Mouse (Mus musculus) erythroblast, embryonic 14.5 days (primary cell): Measurements from ENCODE around the gene Hipk2. TPM values are rescaled to one million over a fixed set of nuclear protein-coding genes. Genes with fewer than 3 reads are reported as not detected.

Experiments
- H3K27me3 ChIP-seq: 2 replicates; pipeline ENCODE4 v1.6.1; 2012; ENCODE audit warnings: inconsistent platforms; ENCODE audit not compliant: control insufficient read depth
- H3K36me3 ChIP-seq: 2 replicates; pipeline ENCODE4 v1.6.1; 2012; ENCODE audit warnings: mild to moderate bottlenecking, inconsistent platforms; ENCODE audit not compliant: control insufficient read depth
- H3K4me1 ChIP-seq: 2 replicates; pipeline ENCODE4 v1.6.1; 2012; ENCODE audit warnings: inconsistent platforms; ENCODE audit not compliant: control insufficient read depth
- H3K4me3 ChIP-seq: replicated peaks from 2 replicates; pipeline ENCODE3; 2012; ENCODE audit warnings: moderate library complexity, mild to moderate bottlenecking, inconsistent platforms
- H3K9me3 ChIP-seq: 2 replicates; pipeline ENCODE4 v1.6.1; 2012; ENCODE audit warnings: low read length, inconsistent platforms, mixed read lengths; ENCODE audit not compliant: control insufficient read depth
- GATA1 ChIP-seq: IDR thresholded peaks from 2 replicates; pipeline ENCODE4 v1.6.1; 2012; ENCODE audit warnings: low read length, inconsistent platforms, mixed read lengths
- TAL1 ChIP-seq: IDR thresholded peaks from 3 replicates; pipeline ENCODE4 v1.6.1; 2012; ENCODE audit warnings: low read length, inconsistent platforms, mixed read lengths
- polyA plus RNA-seq: library from polyadenylated mRNA; stranded (reverse); fragments of >175 nt; gene quantifications from 2 replicates; pipeline ENCODE4 v1.2.3, GENCODE M21; 2012

The Hipk2 gene
- polyA plus RNA-seq, 1 experiment, result 16.6 TPM

GRCm38 (mm10) chr6:38785747-38786146, 90.2 kb downstream of the Hipk2 start:
- Histone ChIP-seq H3K36me3 (peaks cover 84% of the 10 kb centered on the region), H3K4me1 (peaks cover 58% of the 10 kb centered on the region)

GRCm38 (mm10) chr6:38779411-38779810, 96.6 kb downstream of the Hipk2 start:
- Histone ChIP-seq H3K4me3 (peak overlapping the region; percentile 6), H3K4me1 (peaks cover 42% of the 10 kb centered on the region), H3K36me3 (peaks cover 72% of the 10 kb centered on the region), H3K27me3 (no peaks in the 10 kb centered on the region), H3K9me3 (no peaks in the 10 kb centered on the region)
- TF ChIP-seq TAL1 (no peak), GATA1 (no peak)

More at GRCm38 (mm10) chr6:38785747-38786146, 90.2 kb downstream of the Hipk2 start:
- no peak overlapping the region for H3K4me3 ChIP-seq
- TF ChIP-seq TAL1 (no peak), GATA1 (no peak)
- no peaks in the 10 kb centered on the region for H3K27me3 ChIP-seq
- no peaks in the 10 kb centered on the region for H3K9me3 ChIP-seq

GRCm38 (mm10) chr6:38778887-38779286, 97.1 kb downstream of the Hipk2 start:
- Histone ChIP-seq H3K4me1 (peaks cover 44% of the 10 kb centered on the region), H3K27me3 (no peaks in the 10 kb centered on the region), H3K9me3 (no peaks in the 10 kb centered on the region), H3K4me3 (no peak overlapping the region), H3K36me3 (peaks cover 72% of the 10 kb centered on the region)
- peak; percentile 90 for TF ChIP-seq GATA1
- peak; percentile 63 for TF ChIP-seq TAL1

- Histone ChIP-seq H3K9me3 (no peaks in the 10 kb centered on the region), H3K4me3 (no peak overlapping the region), H3K27me3 (no peaks in the 10 kb centered on the region), H3K36me3 (peaks cover 87% of the 10 kb centered on the region), H3K4me1 (peaks cover 62% of the 10 kb centered on the region)
- TF ChIP-seq TAL1 (no peak), GATA1 (no peak)
Observed at GRCm38 (mm10) chr6:38776000-38776584, 99.9 kb downstream of the Hipk2 start.

GRCm38 (mm10) chr6:38772836-38773518, 103.0 kb downstream of the Hipk2 start:
- TF ChIP-seq TAL1 (no peak), GATA1 (no peak)
- Histone ChIP-seq H3K4me3 (no peak overlapping the region), H3K27me3 (no peaks in the 10 kb centered on the region), H3K9me3 (no peaks in the 10 kb centered on the region), H3K36me3 (peaks cover 92% of the 10 kb centered on the region), H3K4me1 (peaks cover 41% of the 10 kb centered on the region)

- Histone ChIP-seq H3K4me1 (peaks cover 40% of the 10 kb centered on the region), H3K4me3 (no peak overlapping the region), H3K9me3 (no peaks in the 10 kb centered on the region), H3K27me3 (no peaks in the 10 kb centered on the region), H3K36me3 (peaks cover 96% of the 10 kb centered on the region)
- no peak for TF ChIP-seq TAL1
Observed at GRCm38 (mm10) chr6:38771061-38771667, 104.8 kb downstream of the Hipk2 start.

GRCm38 (mm10) chr6:38769627-38770026, 106.3 kb downstream of the Hipk2 start:
- Histone ChIP-seq H3K36me3 (peaks cover 97% of the 10 kb centered on the region), H3K4me3 (no peak overlapping the region)

GRCm38 (mm10) chr6:38762588-38763265, 113.2 kb downstream of the Hipk2 start:
- Histone ChIP-seq H3K4me3 (no peak overlapping the region), H3K4me1 (peaks cover 60% of the 10 kb centered on the region), H3K36me3 (peaks cover 99% of the 10 kb centered on the region), H3K9me3 (no peaks in the 10 kb centered on the region), H3K27me3 (no peaks in the 10 kb centered on the region)
- TF ChIP-seq GATA1 (no peak), TAL1 (no peak)

More at GRCm38 (mm10) chr6:38769627-38770026, 106.3 kb downstream of the Hipk2 start:
- TF ChIP-seq TAL1, result no peak
- no peak for TF ChIP-seq GATA1
- Histone ChIP-seq H3K4me1 (peaks cover 44% of the 10 kb centered on the region), H3K27me3 (no peaks in the 10 kb centered on the region), H3K9me3 (no peaks in the 10 kb centered on the region)

GRCm38 (mm10) chr6:38762006-38762405, 114.0 kb downstream of the Hipk2 start:
- Histone ChIP-seq H3K27me3 (no peaks in the 10 kb centered on the region), H3K9me3 (no peaks in the 10 kb centered on the region), H3K36me3 (peaks cover 99% of the 10 kb centered on the region), H3K4me3 (no peak overlapping the region), H3K4me1 (peaks cover 67% of the 10 kb centered on the region)
- TF ChIP-seq TAL1 (no peak), GATA1 (no peak)
